Mouse (Mus musculus) MEL (cell line): ENCODE results near the gene Cyp2c23.

Experiments
- CHD2 ChIP-seq: IDR thresholded peaks from 2 replicates; pipeline ENCODE4 v1.6.1; 2011; ENCODE audit warnings: low read length, improper control_type of control experiment
- CTCF ChIP-seq, 3 experiments: IDR thresholded peaks in 2 of 3; conservative IDR thresholded peaks in 1 of 3; 2 replicates each; pipeline ENCODE4 v1.5.1; 2011 to 2012; ENCODE audit warnings: low read length in 3 of 3, low read depth in 2 of 3, mild to moderate bottlenecking in 2 of 3, improper control_type of control experiment in 1 of 3, inconsistent platforms in 1 of 3, mixed read lengths in 1 of 3, moderate library complexity in 1 of 3; ENCODE audit not compliant: control insufficient read depth in 1 of 3, insufficient read depth in 1 of 3, poor library complexity in 1 of 3, severe bottlenecking in 1 of 3
- ELF1 ChIP-seq: IDR thresholded peaks from 2 replicates; pipeline ENCODE4 v1.6.1; 2014; ENCODE audit warnings: low read depth, mild to moderate bottlenecking, inconsistent platforms, low read length, improper control_type of control experiment, moderate library complexity
- EP300 ChIP-seq, 2 experiments: IDR thresholded peaks; 2 replicates each; pipeline ENCODE4 v1.6.1; 2011; ENCODE audit warnings: improper control_type of control experiment in 2 of 2, low read length in 2 of 2, low read depth in 1 of 2, mild to moderate bottlenecking in 1 of 2
- JUND ChIP-seq: IDR thresholded peaks from 2 replicates; pipeline ENCODE4 v1.6.1; 2011; ENCODE audit warnings: low read depth, mild to moderate bottlenecking, improper control_type of control experiment, low read length
- MAX ChIP-seq: IDR thresholded peaks from 2 replicates; pipeline ENCODE4 v1.6.1; 2011; ENCODE audit warnings: low read length, improper control_type of control experiment
- MAZ ChIP-seq: IDR thresholded peaks from 2 replicates; pipeline ENCODE4 v1.6.1; 2012; ENCODE audit warnings: low read depth, mild to moderate bottlenecking, inconsistent platforms, low read length, improper control_type of control experiment
- NELFE ChIP-seq: IDR thresholded peaks from 2 replicates; pipeline ENCODE4 v1.6.1; 2011; ENCODE audit warnings: low read depth, low read length, improper control_type of control experiment
- POLR2A ChIP-seq, 2 experiments: IDR thresholded peaks; 2 replicates each; pipeline ENCODE4 v1.6.1; 2011 to 2012; ENCODE audit warnings: low read length in 2 of 2, mild to moderate bottlenecking in 2 of 2, control low read depth in 1 of 2, improper control_type of control experiment in 1 of 2, low read depth in 1 of 2, moderate library complexity in 1 of 2; ENCODE audit not compliant: control insufficient read depth in 1 of 2, insufficient read depth in 1 of 2, poor library complexity in 1 of 2
- POLR2AphosphoS5 ChIP-seq: IDR thresholded peaks from 2 replicates; pipeline ENCODE4 v1.6.1; 2012; ENCODE audit warnings: low read depth, borderline replicate concordance, mild to moderate bottlenecking, inconsistent platforms, low read length, moderate library complexity, mixed read lengths
- RAD21 ChIP-seq: IDR thresholded peaks from 2 replicates; pipeline ENCODE4 v1.6.1; 2011; ENCODE audit warnings: mild to moderate bottlenecking, low read depth, low read length, improper control_type of control experiment
- SIN3A ChIP-seq: IDR thresholded peaks from 2 replicates; pipeline ENCODE4 v1.6.1; 2012; ENCODE audit warnings: low read length, improper control_type of control experiment, inconsistent platforms
- USF1 ChIP-seq: IDR thresholded peaks from 2 replicates; pipeline ENCODE4 v1.6.1; 2014; ENCODE audit warnings: low read depth, mild to moderate bottlenecking, inconsistent platforms, low read length, improper control_type of control experiment, moderate library complexity

- TF ChIP-seq RAD21 (no peak), EP300 (IDR thresholded peaks at IDR 0.05; ENCODE audit: low read depth in 1 of 2, low read length in 2 of 2) (no peak), MAX (no peak), SIN3A (no peak), POLR2A (IDR thresholded peaks at IDR 0.05; ENCODE audit: control insufficient read depth in 1 of 2, insufficient read depth in 1 of 2, low read depth in 1 of 2, low read length in 2 of 2, poor library complexity in 1 of 2) (no peak), USF1 (no peak), CTCF (IDR thresholded peaks at IDR 0.05 in 2 of 3, conservative IDR thresholded peaks at IDR 0.05 in 1 of 3; ENCODE audit: control insufficient read depth in 1 of 3, insufficient read depth in 1 of 3, low read depth in 2 of 3, low read length in 3 of 3, poor library complexity in 1 of 3, severe bottlenecking in 1 of 3) (no peak), MAZ (no peak), JUND (no peak), POLR2AphosphoS5 (no peak), NELFE (no peak), CHD2 (no peak), ELF1 (no peak)
Measured at GRCm38 (mm10) chr19:43957881-43958280, 71.1 kb downstream of the Cyp2c23 start.
